Mouse (Mus musculus): ENCODE measurements around the gene Col8a2.

The Col8a2 gene

GRCm38 (mm10) chr4:126301584-126302309 lies 15.2 kb downstream of the Col8a2 start:
- DNase-seq (ENCODE audit: low read depth, low spot score), result peak; percentile 86

GRCm38 (mm10) chr4:126303877-126304276 lies 17.3 kb downstream of the Col8a2 start:
- no peak for DNase-seq (ENCODE audit: low read depth, low spot score)

GRCm38 (mm10) chr4:126305428-126305827 lies 18.8 kb downstream of the Col8a2 start:
- DNase-seq (ENCODE audit: low read depth, low spot score), result no peak

GRCm38 (mm10) chr4:126306058-126306457 lies 19.5 kb downstream of the Col8a2 start:
- DNase-seq (ENCODE audit: low read depth, low spot score), result no peak

GRCm38 (mm10) chr4:126306827-126307226 lies 20.2 kb downstream of the Col8a2 start:
- no peak for DNase-seq (ENCODE audit: low read depth, low spot score)

GRCm38 (mm10) chr4:126309211-126309921 lies 22.8 kb downstream of the Col8a2 start:
- no peak for DNase-seq (ENCODE audit: low read depth, low spot score)

- peak; percentile 90 for DNase-seq (ENCODE audit: low read depth, low spot score)
These were observed 23.3 kb downstream of the Col8a2 start for GRCm38 (mm10) chr4:126309922-126310309.

- no peak for DNase-seq (ENCODE audit: low read depth, low spot score)
These were observed 23.8 kb downstream of the Col8a2 start for GRCm38 (mm10) chr4:126310344-126310743.

GRCm38 (mm10) chr4:126311566-126312200 lies 25.1 kb downstream of the Col8a2 start:
- no peak for DNase-seq (ENCODE audit: low read depth, low spot score)

- no peak for DNase-seq (ENCODE audit: low read depth, low spot score)
These were observed 26.6 kb downstream of the Col8a2 start for GRCm38 (mm10) chr4:126313202-126313601.

GRCm38 (mm10) chr4:126314393-126314792 lies 27.8 kb downstream of the Col8a2 start:
- peak; percentile 65 for DNase-seq (ENCODE audit: low read depth, low spot score)

- DNase-seq (ENCODE audit: low read depth, low spot score), result no peak
These were observed 29.3 kb downstream of the Col8a2 start for GRCm38 (mm10) chr4:126315931-126316330.

- DNase-seq (ENCODE audit: low read depth, low spot score), result no peak
These were observed 29.9 kb downstream of the Col8a2 start for GRCm38 (mm10) chr4:126316443-126317040.

GRCm38 (mm10) chr4:126319806-126320205 lies 33.2 kb downstream of the Col8a2 start:
- no peak for DNase-seq (ENCODE audit: low read depth, low spot score)

- DNase-seq (ENCODE audit: low read depth, low spot score), result peak; percentile 95
These were observed 34.7 kb downstream of the Col8a2 start, which contains the start of gene Adprhl2 for GRCm38 (mm10) chr4:126321111-126321853. TSS of gene Adprhl2 (minus strand) at chr4:126321703.

- DNase-seq (ENCODE audit: low read depth, low spot score), result no peak
These were observed 35.4 kb downstream of the Col8a2 start for GRCm38 (mm10) chr4:126321854-126322511.

GRCm38 (mm10) chr4:126322646-126323045 lies 36.1 kb downstream of the Col8a2 start:
- no peak for DNase-seq (ENCODE audit: low read depth, low spot score)

GRCm38 (mm10) chr4:126324861-126325260 lies 38.3 kb downstream of the Col8a2 start:
- no peak for DNase-seq (ENCODE audit: low read depth, low spot score)

- no peak for DNase-seq (ENCODE audit: low read depth, low spot score)
These were observed 38.8 kb downstream of the Col8a2 start, which contains the start of gene Tekt2 for GRCm38 (mm10) chr4:126325281-126325861. TSS of gene Tekt2 (minus strand) at chr4:126325688.

GRCm38 (mm10) chr4:126326036-126326435 lies 39.4 kb downstream of the Col8a2 start:
- no peak for DNase-seq (ENCODE audit: low read depth, low spot score)

Measured in 3T3-L1 (cell line).